ENCODE assay signal across 25 mouse cellular contexts in the genomic region with DNA sequence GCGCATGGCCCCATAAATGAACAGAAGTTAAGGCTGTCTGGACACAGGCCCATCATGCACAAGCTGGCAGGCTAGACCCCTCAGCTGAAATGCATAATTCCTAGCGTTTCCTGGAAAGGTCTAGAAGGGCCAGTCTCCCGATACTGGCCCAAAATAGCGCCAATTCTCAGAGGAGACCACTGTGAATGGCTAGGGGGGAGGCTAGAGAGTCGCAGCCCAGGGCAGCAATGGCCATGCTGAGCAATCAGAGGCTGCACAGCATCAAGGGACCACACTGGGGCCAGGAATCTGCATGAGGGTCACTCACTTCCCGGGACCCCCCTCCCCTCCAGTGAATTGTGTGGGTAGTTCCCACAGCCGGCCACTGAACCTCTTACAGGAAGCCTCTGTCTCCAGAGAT. TPM values are rescaled to one million over a fixed set of nuclear protein-coding genes. Genes with fewer than 3 reads are reported as not detected.
A peak's percentile ranks its signal among the peaks of the same experiment; 100 is the strongest.
DNase-seq lines count a peak whose midpoint lies in the region; ATAC-seq and TF ChIP-seq lines count a peak whose summit lies in the region.
"Had no signal": no experiment of that assay in that cellular context is flagged by ENCODE, and none has a peak within 500 bp of the region (broad histone marks: within the 10 kb centered on the region; RNA-seq: fewer than 3 reads in every experiment).

No protein-coding gene starts in this region.

- peak; percentile 94 for DNase-seq in heart, adult 11 months
- no peak for DNase-seq in heart, embryonic 10.5 days (ENCODE audit: low spot score)
- no peak for DNase-seq in limb, embryonic 10.5 days (ENCODE audit: low spot score)
- DNase-seq in embryonic facial prominence, embryonic 10.5 days (ENCODE audit: low spot score) = no peak
- DNase-seq in limb, embryonic 14.5 days (ENCODE audit: low spot score) = no peak
- DNase-seq in ovary, postnatal 10 days (ENCODE audit: low spot score) = no peak
- DNase-seq: adrenal gland, adult 8-10 months; adrenal gland, postnatal 36 days; B cell, adult 2 months; cerebellum, adult 11-12 months; cerebellum, adult 2 months; cerebellum, adult 9-10 months; cerebellum, postnatal 10 days; cerebellum, postnatal 25 days had no signal

- no peak for TF ChIP-seq POLR2A in limb, embryonic 14.5 days (IDR thresholded peaks at IDR 0.05; ENCODE audit: borderline replicate concordance, extremely low read depth, insufficient read depth, insufficient read length)

- H3K4me3 ChIP-seq in heart, embryonic 10.5 days = no peak overlapping the region
- H3K4me3 ChIP-seq in limb, embryonic 13.5 days = no peak overlapping the region
- no peak overlapping the region for H3K4me3 ChIP-seq in limb, embryonic 10.5 days
- H3K4me3 ChIP-seq in embryonic facial prominence, embryonic 10.5 days = no peak overlapping the region
- H3K4me3 ChIP-seq in limb, embryonic 14.5 days (replicated peaks; ENCODE audit: low read length) = no peak overlapping the region
- H3K4me3 ChIP-seq: forebrain, embryonic 13.5 days had no signal

- no peak overlapping the region for H3K4me2 ChIP-seq in limb, embryonic 13.5 days (replicated peaks)
- H3K4me2 ChIP-seq in limb, embryonic 14.5 days (replicated peaks; ENCODE audit: low read depth, low read length, severe bottlenecking) = no peak overlapping the region
- H3K4me2 ChIP-seq: forebrain, embryonic 13.5 days had no signal

- peaks cover 9% of the 10 kb centered on the region for H3K4me1 ChIP-seq in heart, embryonic 10.5 days
- peaks cover 13% of the 10 kb centered on the region; the same call in 1 of the 2 replicates for H3K4me1 ChIP-seq in limb, embryonic 13.5 days
- H3K4me1 ChIP-seq in limb, embryonic 10.5 days = peaks cover 35% of the 10 kb centered on the region
- H3K4me1 ChIP-seq in embryonic facial prominence, embryonic 10.5 days = peaks cover 31% of the 10 kb centered on the region
- H3K4me1 ChIP-seq in limb, embryonic 14.5 days (ENCODE audit: control insufficient read depth, insufficient read depth, low read length) = no peaks in the 10 kb centered on the region
- H3K4me1 ChIP-seq: forebrain, embryonic 13.5 days had no signal

- no peaks in the 10 kb centered on the region for H3K9me3 ChIP-seq in heart, embryonic 10.5 days
- H3K9me3 ChIP-seq in limb, embryonic 13.5 days = no peaks in the 10 kb centered on the region
- H3K9me3 ChIP-seq in limb, embryonic 10.5 days (replicated peaks) = no peaks in the 10 kb centered on the region
- no peaks in the 10 kb centered on the region for H3K9me3 ChIP-seq in embryonic facial prominence, embryonic 10.5 days
- H3K9me3 ChIP-seq in limb, embryonic 14.5 days (ENCODE audit: control insufficient read depth, low read length) = no peaks in the 10 kb centered on the region
- H3K9me3 ChIP-seq: forebrain, embryonic 13.5 days had no signal

- H3K27me3 ChIP-seq in heart, embryonic 10.5 days (ENCODE audit: insufficient read depth, poor library complexity, severe bottlenecking) = peaks cover 19% of the 10 kb centered on the region; the same call in 1 of the 2 replicates
- no peaks in the 10 kb centered on the region for H3K27me3 ChIP-seq in limb, embryonic 13.5 days
- H3K27me3 ChIP-seq in limb, embryonic 10.5 days (ENCODE audit: low read depth, poor library complexity, severe bottlenecking) = no peaks in the 10 kb centered on the region
- H3K27me3 ChIP-seq in embryonic facial prominence, embryonic 10.5 days (replicated peaks; ENCODE audit: low read depth, poor library complexity, severe bottlenecking) = no peaks in the 10 kb centered on the region; the same call in 1 of the 2 replicates
- H3K27me3 ChIP-seq in limb, embryonic 14.5 days (ENCODE audit: control insufficient read depth, insufficient read depth, low read length) = no peaks in the 10 kb centered on the region
- H3K27me3 ChIP-seq: CH12.LX; forebrain, embryonic 13.5 days; Patski had no signal

- H3K36me3 ChIP-seq in heart, embryonic 10.5 days = peaks cover 2% of the 10 kb centered on the region; the same call in 1 of the 2 replicates
- no peaks in the 10 kb centered on the region for H3K36me3 ChIP-seq in limb, embryonic 13.5 days
- no peaks in the 10 kb centered on the region for H3K36me3 ChIP-seq in limb, embryonic 10.5 days
- peaks cover 12% of the 10 kb centered on the region; the same call in 1 of the 2 replicates for H3K36me3 ChIP-seq in embryonic facial prominence, embryonic 10.5 days (replicated peaks)
- no peaks in the 10 kb centered on the region for H3K36me3 ChIP-seq in limb, embryonic 14.5 days (ENCODE audit: control insufficient read depth, insufficient read depth, low read length)
- H3K36me3 ChIP-seq: G1E had no signal

- 68% methylated on average over 7 of the region's 7 CpGs for WGBS in heart, embryonic 10.5 days
- WGBS in limb, embryonic 13.5 days = 71% methylated on average over 7 of the region's 7 CpGs
- WGBS in limb, embryonic 10.5 days = 85% methylated on average over 7 of the region's 7 CpGs
- 72% methylated on average over 7 of the region's 7 CpGs for WGBS in embryonic facial prominence, embryonic 10.5 days
- 79% methylated on average over 7 of the region's 7 CpGs for WGBS in limb, embryonic 14.5 days

- 0 out of 2 replicates have a peak overlapping the region, but pooled peaks have one; percentile 19 for H3K9ac ChIP-seq in limb, embryonic 13.5 days
- no peak overlapping the region for H3K9ac ChIP-seq in limb, embryonic 14.5 days (ENCODE audit: low read depth, low read length, severe bottlenecking)

- H3K27ac ChIP-seq in heart, embryonic 10.5 days = no peak overlapping the region
- H3K27ac ChIP-seq in limb, embryonic 13.5 days = no peak overlapping the region
- no peak overlapping the region for H3K27ac ChIP-seq in limb, embryonic 10.5 days
- 0 out of 2 replicates have a peak overlapping the region, but pooled peaks have one; percentile 30 for H3K27ac ChIP-seq in embryonic facial prominence, embryonic 10.5 days (replicated peaks)
- no peak overlapping the region for H3K27ac ChIP-seq in limb, embryonic 14.5 days (replicated peaks; ENCODE audit: low read depth, low read length)
- H3K27ac ChIP-seq: forebrain, embryonic 13.5 days had no signal

- ATAC-seq in limb, embryonic 13.5 days (ENCODE audit: low FRiP score, low read depth) = no peak
- 0 out of 2 replicates have a peak, but pooled peaks have one; percentile 10 for ATAC-seq in limb, embryonic 14.5 days (ENCODE audit: low FRiP score, low read depth)
- ATAC-seq: activated CD4-positive, CD25-positive, alpha-beta regulatory T cell, adult 4 months; CD4-positive, CD25-positive, alpha-beta regulatory T cell, adult 4 months; forebrain, embryonic 13.5 days; forebrain, embryonic 16.5 days; Patski had no signal

RNA-seq across cellular contexts. Expression of a gene that starts 17.8 kb away (rescaled TPM):
- polyA plus RNA-seq in heart, embryonic 10.5 days (2016; fragmentation: Nextera tagmentation; extraction: Ambion mirVana) = 3.3 and 7.4 TPM in 2 replicates
- 4.5 and 4.6 TPM in 2 replicates for polyA plus RNA-seq in limb, embryonic 13.5 days (2015; fragmentation: Nextera tagmentation; extraction: Ambion mirVana)
- polyA plus RNA-seq in limb, embryonic 10.5 days (2016; fragmentation: Nextera tagmentation; extraction: Ambion mirVana) = 5.3 and 6.2 TPM in 2 replicates
- 9.9 and 10.3 TPM in 2 replicates for polyA plus RNA-seq in embryonic facial prominence, embryonic 10.5 days (2016; fragmentation: Nextera tagmentation; extraction: Ambion mirVana)
- polyA plus RNA-seq in limb, embryonic 14.5 days (2012; rRNA removed) = 4.2 and 6.0 TPM in 2 replicates
- 6.1 and 6.2 TPM in 2 replicates for polyA plus RNA-seq in limb, embryonic 14.5 days (2014; fragmentation: Nextera tagmentation; extraction: Ambion mirVana)
- polyA plus RNA-seq: G1E had no signal

RNA-seq across cellular contexts. Expression of a gene that starts 52.3 kb away (rescaled TPM):
- not detected in 2 replicates for polyA plus RNA-seq in heart, embryonic 10.5 days (2016; fragmentation: Nextera tagmentation; extraction: Ambion mirVana)
- polyA plus RNA-seq in limb, embryonic 13.5 days (2015; fragmentation: Nextera tagmentation; extraction: Ambion mirVana) = not detected in 2 replicates
- polyA plus RNA-seq in limb, embryonic 10.5 days (2016; fragmentation: Nextera tagmentation; extraction: Ambion mirVana) = 0.18 TPM in 1 of 2 replicates, not detected in the other
- polyA plus RNA-seq in embryonic facial prominence, embryonic 10.5 days (2016; fragmentation: Nextera tagmentation; extraction: Ambion mirVana) = not detected in 2 replicates
- not detected in 2 replicates for polyA plus RNA-seq in limb, embryonic 14.5 days (2012; rRNA removed)
- not detected in 2 replicates for polyA plus RNA-seq in limb, embryonic 14.5 days (2014; fragmentation: Nextera tagmentation; extraction: Ambion mirVana)
- polyA plus RNA-seq: activated CD4-positive, CD25-positive, alpha-beta regulatory T cell, adult 4 months; CD4-positive, CD25-positive, alpha-beta regulatory T cell, adult 4 months; embryonic facial prominence, embryonic 11.5 days; embryonic facial prominence, embryonic 14.5 days; forebrain, embryonic 11.5 days; forebrain, embryonic 16.5 days; G1E; Patski had no signal
